Mouse (Mus musculus) cerebellum, adult 2 months (tissue): ENCODE results near the gene Hdac7. TPM values are rescaled to one million over a fixed set of nuclear protein-coding genes. Genes with fewer than 3 reads are reported as not detected.

Experiments used
- DNase-seq, 2 experiments: peaks; one replicate each; pipeline ENCODE4 v3.0.0; 2021
- H3K27ac ChIP-seq: fragments of 200-500 bp; 2 replicates; pipeline ENCODE4 v1.5.1; 2012; ENCODE audit warnings: low read length, control low read depth, inconsistent platforms; ENCODE audit not compliant: insufficient read depth
- H3K27me3 ChIP-seq: fragments of 200-500 bp; 2 replicates; pipeline ENCODE4 v1.6.1; 2012; ENCODE audit warnings: inconsistent platforms, mild to moderate bottlenecking, low read length, moderate library complexity; ENCODE audit not compliant: control insufficient read depth, insufficient read depth
- H3K4me1 ChIP-seq: fragments of 200-500 bp; 2 replicates; pipeline ENCODE4 v1.6.1; 2011; ENCODE audit warnings: low read length; ENCODE audit not compliant: control insufficient read depth, insufficient read depth
- H3K4me3 ChIP-seq: fragments of 200-500 bp; replicated peaks from 2 replicates; pipeline ENCODE3; 2011; ENCODE audit warnings: mild to moderate bottlenecking, low read depth, low read length, control low read depth; ENCODE audit not compliant: insufficient read depth
- CTCF ChIP-seq: fragments of 200-500 bp; IDR thresholded peaks from 2 replicates; pipeline ENCODE4 v1.5.1; 2011; ENCODE audit warnings: low read depth, mild to moderate bottlenecking, control low read depth, low read length, moderate library complexity, borderline replicate concordance; ENCODE audit not compliant: insufficient read depth
- POLR2A ChIP-seq: fragments of 200-500 bp; IDR thresholded peaks from 2 replicates; pipeline ENCODE4 v1.6.1; 2011; ENCODE audit warnings: low read length, control low read depth, borderline replicate concordance; ENCODE audit not compliant: insufficient read depth
- WGBS: fragments of 180-500 bp; shearing (Covaris S2); methylation state at CpG from one replicate; pipeline ENCODE4 v1.1.7; 2018; 5-methylcytosine and 5-hydroxymethylcytosine counted together
- polyA plus RNA-seq: library from polyadenylated mRNA; depleted of rRNA; stranded (reverse); fragments of >200 nt; gene quantifications from 2 replicates; pipeline ENCODE4 v1.2.3, GENCODE M21; 2012

Hdac7 gene
- polyA plus RNA-seq, 1 experiment, result 40.9 TPM

DNA sequence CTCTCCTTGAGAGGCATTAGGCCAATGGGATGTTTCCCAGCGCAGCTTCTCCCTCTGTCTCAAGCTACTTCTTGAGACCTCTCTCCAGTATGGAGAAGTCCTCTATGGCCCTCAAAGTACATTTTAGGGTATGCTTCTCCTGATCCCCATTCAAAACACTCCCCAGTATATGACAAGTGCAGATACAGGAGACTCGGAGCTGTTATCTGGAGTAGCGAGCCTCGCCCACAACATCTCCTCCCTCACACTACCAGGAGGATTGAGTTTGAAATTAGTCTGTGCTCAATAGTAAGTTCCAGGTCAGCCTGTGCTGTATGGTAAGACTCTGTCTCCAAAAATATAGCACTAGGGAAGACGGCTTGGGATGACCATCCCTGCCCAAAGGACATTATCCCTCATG lies 6.7 kb upstream of the Hdac7 start:
- Histone ChIP-seq H3K4me1 (no peaks in the 10 kb centered on the region), H3K4me3 (no peak overlapping the region), H3K27me3 (no peaks in the 10 kb centered on the region), H3K27ac (no peak overlapping the region)
- no peak for DNase-seq
- TF ChIP-seq CTCF (no peak), POLR2A (no peak)
- WGBS, result 95% methylated on average over 5 of the region's 5 CpGs

DNA sequence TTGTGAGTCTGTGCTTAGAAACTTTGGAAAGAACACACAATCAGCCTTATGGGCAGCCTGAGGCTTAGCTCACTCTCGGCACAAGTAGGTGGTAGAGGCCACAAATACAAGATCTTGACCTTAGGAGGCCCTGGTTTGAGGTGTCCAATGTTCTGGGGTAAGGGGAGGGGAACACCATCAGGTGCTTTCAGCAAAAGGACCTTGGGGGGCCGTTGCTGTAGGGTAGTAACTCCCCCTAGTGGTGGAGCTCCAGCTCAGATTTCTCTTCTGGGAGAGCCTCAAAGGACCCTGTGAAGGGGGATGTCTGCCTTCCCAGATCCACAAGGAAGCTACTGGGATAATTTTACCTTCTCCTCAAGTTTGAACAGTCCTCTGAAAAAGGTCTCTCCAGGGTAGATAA lies 6.1 kb upstream of the Hdac7 start:
- no peak for DNase-seq
- TF ChIP-seq POLR2A (no peak), CTCF (peak; percentile 48; the same call in 1 of the 2 replicates)
- 31% methylated on average over 2 of the region's 2 CpGs for WGBS
- Histone ChIP-seq H3K4me1 (no peaks in the 10 kb centered on the region), H3K4me3 (no peak overlapping the region), H3K27me3 (no peaks in the 10 kb centered on the region), H3K27ac (no peak overlapping the region)

DNA sequence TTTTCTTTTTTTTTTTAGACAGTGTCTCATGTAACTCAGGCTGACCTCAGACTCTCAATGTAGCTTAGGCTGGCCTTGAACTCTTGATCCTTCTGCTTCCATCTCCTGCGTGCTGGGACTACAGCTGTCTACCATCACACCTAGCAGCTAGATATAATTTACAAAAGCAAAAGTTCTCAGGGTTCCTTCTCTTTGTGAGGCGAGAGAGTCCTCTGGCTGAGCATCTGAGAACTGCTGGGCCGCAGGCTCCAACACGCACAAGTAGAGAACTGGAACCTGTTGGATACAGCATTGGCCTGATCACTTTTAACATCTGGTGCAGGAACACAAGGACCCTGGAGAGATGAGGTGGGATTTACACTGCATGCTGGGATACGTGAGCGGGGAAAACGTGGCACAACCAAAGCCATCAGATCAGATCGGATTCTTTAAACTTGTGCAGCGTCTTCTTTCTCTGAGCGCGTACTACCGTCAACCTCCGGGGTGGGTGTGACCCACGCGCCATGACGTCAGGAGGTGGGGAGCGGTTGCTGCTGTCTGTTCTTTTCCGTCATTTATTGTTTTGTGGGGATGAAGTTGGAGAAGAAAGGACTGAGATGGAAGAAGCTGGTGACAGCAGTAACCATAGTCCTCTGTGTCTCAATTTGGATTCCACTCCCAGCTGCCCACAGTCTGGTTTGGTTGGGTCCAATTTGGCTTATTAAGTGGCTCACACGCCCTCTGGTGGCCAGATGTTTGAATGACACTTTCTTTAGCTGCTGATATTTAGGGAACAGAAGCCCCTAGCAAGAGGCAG lies 5.0 kb upstream of the Hdac7 start:
- no peaks in the 10 kb centered on the region for H3K27me3 ChIP-seq

DNA sequence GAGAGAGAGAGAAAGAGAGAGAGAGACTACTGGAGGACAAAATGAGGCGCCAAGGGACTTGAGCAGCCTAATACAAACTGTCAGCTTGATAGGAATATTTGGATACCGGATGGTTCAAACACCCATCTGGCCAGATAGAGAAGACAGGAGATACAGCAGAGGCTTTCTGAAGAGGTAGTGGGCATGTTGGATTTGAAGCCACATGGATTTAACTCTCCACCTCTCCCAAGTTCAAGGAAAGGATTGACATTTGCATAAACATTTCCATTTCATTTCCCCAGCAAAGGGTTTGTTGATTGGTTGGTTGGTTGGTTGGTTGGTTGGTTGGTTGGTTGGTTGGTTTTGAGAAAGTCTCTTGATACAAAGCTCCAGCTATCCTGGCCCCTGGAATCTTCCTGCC lies 3.6 kb upstream of the Hdac7 start:
- Histone ChIP-seq H3K4me1 (no peaks in the 10 kb centered on the region), H3K27me3 (no peaks in the 10 kb centered on the region), H3K27ac (no peak overlapping the region), H3K4me3 (no peak overlapping the region)
- TF ChIP-seq CTCF, result no peak
- TF ChIP-seq POLR2A, result no peak
- no peak for DNase-seq
- WGBS, result 90% methylated on average over 2 of the region's 2 CpGs

More for the DNA sequence above, 5.0 kb upstream of the Hdac7 start:
- WGBS, result 11% methylated on average over 19 of the region's 19 CpGs
- Histone ChIP-seq H3K4me1 (no peaks in the 10 kb centered on the region), H3K4me3 (peak overlapping the region; percentile 30), H3K27ac (no peak overlapping the region)
- DNase-seq, result peak; percentile 82 to 85
- TF ChIP-seq POLR2A, result no peak
- TF ChIP-seq CTCF, result peak; percentile 80

DNA sequence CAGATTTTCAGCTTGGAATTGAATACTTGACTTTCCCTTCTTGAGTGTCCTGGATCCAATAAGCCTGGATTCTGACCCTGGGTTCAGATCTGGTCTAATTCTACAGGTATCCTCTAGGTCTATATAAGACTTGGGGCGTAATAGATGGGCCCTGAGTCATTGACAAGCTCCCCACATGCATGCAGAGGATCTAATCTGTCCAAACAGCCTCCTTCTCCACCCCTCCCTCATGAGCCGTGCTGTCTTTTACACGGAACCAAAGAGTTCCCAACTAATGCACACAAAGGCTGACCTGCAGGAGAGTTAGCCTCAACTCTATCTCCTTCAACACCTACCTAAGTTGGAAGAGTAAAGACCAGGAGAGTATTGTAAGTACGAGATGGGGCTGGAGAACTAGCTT lies 3.0 kb upstream of the Hdac7 start:
- TF ChIP-seq POLR2A (no peak), CTCF (no peak)
- Histone ChIP-seq H3K27me3 (no peaks in the 10 kb centered on the region), H3K4me1 (no peaks in the 10 kb centered on the region), H3K4me3 (no peak overlapping the region), H3K27ac (no peak overlapping the region)
- WGBS, result 91% methylated on average over 4 of the region's 4 CpGs
- no peak for DNase-seq

DNA sequence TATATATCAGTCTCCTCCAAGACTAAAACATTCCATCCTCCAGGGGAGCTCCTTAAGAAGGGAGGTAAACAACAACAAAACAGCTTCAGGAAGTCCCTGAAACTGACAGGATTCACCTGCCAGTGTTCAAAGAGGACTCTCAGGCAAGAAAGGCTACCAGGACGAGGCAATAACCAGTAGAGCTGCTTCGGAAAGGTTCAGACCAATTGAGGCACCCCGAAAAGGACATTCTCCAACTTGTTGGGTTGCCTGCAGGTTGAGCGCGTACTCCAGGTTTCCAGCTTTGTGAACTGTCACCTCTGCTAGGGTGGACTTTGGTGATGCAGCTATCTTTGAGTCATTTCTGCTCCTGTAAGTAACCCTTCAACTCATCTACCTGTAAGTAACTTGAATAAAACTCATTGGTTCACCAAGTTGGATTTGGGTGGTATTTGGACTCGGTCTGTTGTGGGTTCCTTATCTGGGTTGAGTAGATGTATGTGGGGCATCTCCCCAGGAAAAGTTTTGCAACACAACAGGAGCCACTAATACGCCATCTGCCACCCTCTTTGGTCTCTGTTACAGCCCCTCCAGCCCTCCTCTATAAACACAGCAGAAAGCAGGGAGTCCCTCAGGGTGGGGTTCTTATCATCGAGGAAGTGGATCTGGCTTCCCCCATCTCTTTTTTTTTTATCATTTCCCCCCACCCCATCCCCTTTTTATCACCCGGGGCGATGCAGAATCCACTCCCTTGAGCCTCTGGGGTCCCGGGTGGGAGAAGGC lies 2.0 kb upstream of the Hdac7 start:
- Histone ChIP-seq H3K4me3 (no peak overlapping the region), H3K27me3 (no peaks in the 10 kb centered on the region), H3K4me1 (no peaks in the 10 kb centered on the region), H3K27ac (no peak overlapping the region)
- 92% methylated on average over 11 of the region's 11 CpGs for WGBS
- no peak for DNase-seq
- TF ChIP-seq CTCF, result no peak
- TF ChIP-seq POLR2A, result no peak

DNA sequence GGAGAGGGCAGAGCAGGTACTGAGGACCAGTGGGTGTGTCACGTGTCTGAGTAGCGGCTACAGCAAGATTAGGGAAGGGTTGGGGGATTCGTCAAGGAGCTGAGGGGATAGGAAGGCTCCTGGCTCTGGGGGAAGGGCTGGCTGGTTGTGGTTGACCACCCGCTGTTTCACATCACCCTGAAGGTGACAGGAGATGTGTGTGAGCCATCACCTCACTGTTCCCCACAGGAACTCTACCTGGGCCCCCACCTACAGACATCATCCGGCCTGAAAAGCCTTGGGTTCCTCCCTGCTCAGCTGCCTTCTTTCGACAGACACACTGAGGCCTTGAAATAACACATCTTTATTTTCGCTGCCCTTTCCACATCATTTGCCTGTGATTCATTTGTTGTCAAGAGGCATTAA lies 1.1 kb downstream of the Hdac7 start:
- WGBS, result 96% methylated on average over 7 of the region's 7 CpGs
- Histone ChIP-seq H3K4me3 (no peak overlapping the region), H3K4me1 (peaks cover 8% of the 10 kb centered on the region), H3K27ac (no peak overlapping the region), H3K27me3 (no peaks in the 10 kb centered on the region)
- DNase-seq, result no peak
- TF ChIP-seq CTCF, result no peak
- TF ChIP-seq POLR2A, result no peak

DNA sequence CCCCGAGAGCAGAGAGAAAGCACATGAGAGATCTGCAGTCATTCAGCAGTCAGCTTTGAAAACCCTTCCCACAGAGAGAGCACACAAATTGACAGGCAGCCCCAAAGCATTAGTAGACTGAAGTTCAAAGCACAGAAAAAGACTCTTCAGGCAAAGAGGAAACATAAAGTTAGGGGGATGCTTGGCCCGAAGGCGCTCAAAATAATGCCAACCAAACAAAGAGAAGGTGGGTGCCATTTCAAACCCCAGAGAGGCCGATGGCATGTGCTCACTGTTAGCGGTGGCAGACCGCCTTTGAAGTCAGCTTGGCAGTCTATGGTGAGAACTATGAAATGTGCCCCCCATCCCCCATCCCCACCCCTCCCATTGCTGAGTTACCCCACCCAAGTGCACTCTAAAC lies 2.2 kb downstream of the Hdac7 start:
- Histone ChIP-seq H3K4me1 (peaks cover 12% of the 10 kb centered on the region), H3K27ac (no peak overlapping the region), H3K27me3 (no peaks in the 10 kb centered on the region), H3K4me3 (no peak overlapping the region)
- no peak for DNase-seq
- WGBS, result 86% methylated on average over 6 of the region's 6 CpGs
- TF ChIP-seq POLR2A (no peak), CTCF (no peak)
